Mouse (Mus musculus) neutrophil, adult 59 days (primary cell): ENCODE measurements around the gene Cers6. TPM values are rescaled to one million over a fixed set of nuclear protein-coding genes. Genes with fewer than 3 reads are reported as not detected.

Experiments used
- total RNA-seq, 2 experiments: library from RNA; stranded (reverse); gene quantifications; 1 replicate in 1 of 2; 2 replicates in 1 of 2; pipeline ENCODE4 v1.2.4; 2023

Cers6 gene
- total RNA-seq, result 100 to 1,000 TPM; 240 to 241 TPM

DNA sequence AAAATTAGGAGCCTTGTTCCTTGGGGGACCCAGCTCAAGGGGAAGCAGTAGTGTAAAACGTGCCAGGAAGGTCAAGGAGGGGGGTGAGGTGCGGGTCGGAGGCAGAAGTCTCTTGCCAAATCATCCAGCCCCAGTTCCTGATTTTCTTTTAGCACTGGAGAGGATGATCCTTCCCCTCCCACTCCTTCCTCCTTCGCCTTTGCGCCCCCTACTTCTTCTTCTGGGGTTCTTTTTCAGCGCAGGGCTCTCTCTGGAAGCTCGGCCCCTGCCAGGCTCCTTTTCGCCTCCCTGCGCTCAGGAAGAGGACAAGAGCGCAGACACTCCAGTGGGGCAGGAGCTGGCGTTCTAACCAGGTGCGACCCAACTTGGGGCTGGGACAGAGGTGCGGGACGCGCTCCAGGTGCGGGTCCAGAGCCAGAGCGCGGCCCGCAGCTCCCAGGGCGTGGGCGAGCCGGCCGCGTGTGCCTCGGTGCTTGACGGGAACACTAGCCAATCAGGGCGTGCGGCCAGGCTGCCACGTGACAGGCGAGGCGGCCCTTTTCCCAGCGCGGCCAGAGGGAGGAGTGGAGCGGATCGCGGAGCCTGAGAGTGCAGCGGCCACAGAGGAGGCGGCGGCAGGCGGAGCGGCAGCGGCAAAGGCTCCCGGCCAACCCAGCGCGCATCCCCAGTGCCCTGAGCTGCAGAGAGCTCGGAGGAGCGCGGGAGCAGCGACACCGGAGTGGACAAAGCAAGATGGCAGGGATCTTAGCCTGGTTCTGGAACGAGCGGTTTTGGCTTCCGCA, at the start of gene Cers6:
TSS of gene Cers6 (plus strand) at position 538 of the 782 bp plus-strand sequence.

DNA sequence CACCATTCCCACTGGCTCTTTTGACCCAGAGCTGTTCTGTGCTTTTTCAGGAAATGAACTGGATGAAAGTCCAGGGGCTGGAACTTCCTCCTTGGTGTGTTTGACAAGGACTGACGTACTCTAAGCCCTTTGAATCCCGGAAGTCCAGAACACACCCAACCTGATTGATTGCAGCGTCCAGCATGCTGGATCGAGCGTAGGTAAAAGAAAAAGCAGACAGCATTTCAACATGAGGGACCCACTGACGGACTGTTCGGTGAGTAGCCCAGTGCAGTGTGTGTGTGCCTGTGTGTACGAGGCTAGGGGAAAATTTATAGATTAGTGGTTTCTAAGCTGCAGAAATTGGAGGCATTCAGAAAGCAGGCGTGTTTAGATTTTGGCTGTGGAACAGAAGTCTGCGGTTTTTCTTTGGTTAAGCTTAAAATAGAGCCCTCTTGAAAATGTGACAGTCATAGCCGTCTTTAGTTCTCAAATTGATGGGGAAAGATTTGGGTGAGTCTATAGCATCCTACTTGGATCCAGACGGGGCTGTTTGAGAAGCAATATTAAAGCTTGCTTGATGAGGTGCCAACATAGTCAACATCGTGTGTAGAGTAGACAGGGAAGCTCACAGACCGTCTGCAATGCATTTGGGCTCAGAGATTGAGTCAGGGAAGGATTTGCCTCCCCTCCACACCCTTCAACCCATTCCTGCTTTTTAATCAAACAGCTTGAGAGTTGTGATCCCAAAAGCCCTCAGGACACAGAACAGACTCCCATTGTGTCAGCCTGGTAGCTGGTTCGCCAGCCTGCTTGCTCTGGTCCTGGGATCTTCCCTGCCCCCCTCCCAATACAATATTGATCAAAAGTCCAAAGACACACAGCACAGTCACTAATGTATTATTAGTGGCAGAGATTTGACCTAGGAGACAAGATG, 274.7 kb downstream of the Cers6 start, which contains the start of gene Nostrin:
TSS of gene Nostrin (plus strand) at position 140 of the 916 bp plus-strand sequence.

Other genes with a start within 250 kb of the Cers6 start
- not detected for gene 4932414N04Rik, start 205.0 kb upstream of the Cers6 start, total RNA-seq